Mouse (Mus musculus) A20 (cell line): ENCODE measurements at regions not wholly inside any gene's neighbourhood (a gene's known extent, or its start where the extent isn't known, plus 50 kb on each side); places are given as distances from the start of the nearest gene placed in this dataset.
A peak's percentile ranks its signal among the peaks of the same experiment; 100 is the strongest.

ENCODE experiments used
- DNase-seq: peaks from one replicate; pipeline ENCODE4 v3.0.0-alpha.2; 2011; ENCODE audit warnings: low read depth, low spot score

DNA sequence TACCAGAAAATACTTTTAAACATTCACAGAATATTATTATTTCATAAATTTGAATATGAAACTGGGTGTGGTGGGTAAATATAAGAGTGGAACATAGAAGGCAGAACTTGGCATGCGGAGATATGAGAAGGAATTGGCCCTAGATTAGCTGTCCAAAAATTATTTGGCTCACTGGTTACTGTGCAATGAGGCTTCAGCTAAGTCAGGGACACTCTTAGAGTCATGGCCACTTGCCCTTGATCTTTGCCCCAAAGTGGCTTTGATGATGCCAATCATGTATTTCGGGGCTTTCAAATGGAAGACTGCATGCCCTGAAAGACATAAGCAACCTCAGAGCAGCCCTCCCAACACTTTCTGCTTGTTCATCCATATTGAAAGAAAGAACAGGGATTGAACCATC, 76.9 kb downstream of the Pxdc1 start:
- no peak for DNase-seq

DNA sequence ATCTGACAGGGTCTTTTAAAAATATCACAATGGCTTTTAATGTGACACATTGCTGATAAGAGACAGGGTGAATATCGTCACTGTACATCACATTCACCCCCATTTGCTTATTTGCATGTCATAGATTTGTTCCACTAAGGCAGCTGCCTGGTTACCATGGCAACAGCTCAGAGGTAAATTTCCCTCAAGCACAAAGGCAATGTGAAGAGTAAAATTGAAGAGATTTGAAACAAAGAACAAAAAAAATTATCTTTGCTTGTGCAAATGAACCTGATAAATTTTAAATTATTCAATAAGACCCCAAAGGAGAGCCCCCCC, 77.3 kb downstream of the Pxdc1 start:
- DNase-seq, result peak; percentile 22

DNA sequence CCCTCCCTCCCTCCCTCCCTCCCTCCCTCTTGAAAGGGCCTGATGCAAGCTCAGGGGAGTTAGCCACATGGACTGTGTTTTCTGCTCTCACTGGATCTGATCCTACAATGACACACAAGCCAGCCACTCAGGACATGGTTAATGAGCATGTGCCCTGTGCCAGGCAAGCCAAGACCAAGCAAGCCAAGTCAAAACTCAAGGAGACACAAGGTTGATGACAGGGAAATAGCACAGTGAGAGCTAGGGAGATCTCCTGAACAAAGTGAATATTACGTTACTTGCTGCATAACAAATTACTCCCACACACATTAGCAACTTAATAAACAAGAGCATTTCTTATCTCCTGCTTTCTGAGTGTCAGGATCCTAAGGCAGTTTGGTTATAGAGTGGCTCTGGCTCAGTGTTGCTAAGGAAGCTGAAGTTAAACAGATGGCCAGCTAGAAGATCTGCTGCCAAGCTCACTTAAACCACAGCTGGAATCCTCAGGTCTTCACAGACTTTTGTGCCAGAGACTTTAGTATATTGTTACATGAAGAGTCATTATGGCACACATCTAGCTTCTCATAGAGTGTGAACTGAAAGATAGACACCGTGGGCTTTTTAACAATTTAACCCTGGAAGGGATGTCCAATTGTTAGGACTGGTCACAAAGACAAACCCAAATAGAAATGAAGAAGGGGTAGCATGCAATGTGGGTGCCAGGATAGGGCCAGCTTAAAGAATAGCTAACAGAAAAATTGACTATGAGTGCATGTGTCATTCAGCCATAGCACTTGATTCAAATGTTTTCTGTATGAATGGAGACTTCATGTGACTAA, 77.9 kb downstream of the Pxdc1 start:
- DNase-seq, result no peak

DNA sequence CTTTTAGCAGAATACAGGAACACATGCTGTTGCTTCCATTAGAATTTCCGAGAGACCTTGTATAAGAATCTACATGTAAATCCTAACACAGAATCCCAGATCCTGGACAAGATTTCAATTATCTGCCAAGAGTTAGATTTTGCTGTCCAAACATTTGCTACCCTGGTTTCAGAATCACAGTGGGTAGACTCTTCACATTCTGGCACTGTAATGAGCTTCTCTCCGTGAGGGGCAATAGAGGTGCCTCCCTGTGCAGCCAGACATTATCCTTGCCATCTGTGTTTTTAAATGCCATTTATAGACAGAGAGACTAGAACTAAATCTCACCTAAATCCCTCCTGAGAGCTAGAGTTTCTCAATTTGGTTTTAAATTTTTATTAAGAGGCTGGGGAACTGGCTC, 84.0 kb downstream of the Pxdc1 start:
- DNase-seq, result no peak

DNA sequence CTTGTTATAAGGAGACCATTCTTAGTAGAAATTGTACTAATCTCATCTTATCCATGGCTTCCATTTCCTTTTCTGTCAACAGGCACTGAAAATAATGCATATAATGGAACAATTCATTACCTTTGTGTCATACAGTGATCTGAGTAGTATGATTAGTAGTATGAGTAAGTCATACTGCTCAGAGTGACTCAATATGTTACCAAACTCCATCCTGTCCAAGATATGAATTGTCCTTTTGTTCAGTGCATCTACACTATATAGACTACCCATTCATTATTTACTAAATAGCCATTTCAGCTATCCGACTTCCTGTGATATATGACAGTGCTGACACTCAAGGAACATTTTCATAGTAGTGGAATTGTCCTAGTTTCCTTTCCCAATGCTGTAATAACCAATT, 86.6 kb downstream of the Pxdc1 start:
- no peak for DNase-seq

DNA sequence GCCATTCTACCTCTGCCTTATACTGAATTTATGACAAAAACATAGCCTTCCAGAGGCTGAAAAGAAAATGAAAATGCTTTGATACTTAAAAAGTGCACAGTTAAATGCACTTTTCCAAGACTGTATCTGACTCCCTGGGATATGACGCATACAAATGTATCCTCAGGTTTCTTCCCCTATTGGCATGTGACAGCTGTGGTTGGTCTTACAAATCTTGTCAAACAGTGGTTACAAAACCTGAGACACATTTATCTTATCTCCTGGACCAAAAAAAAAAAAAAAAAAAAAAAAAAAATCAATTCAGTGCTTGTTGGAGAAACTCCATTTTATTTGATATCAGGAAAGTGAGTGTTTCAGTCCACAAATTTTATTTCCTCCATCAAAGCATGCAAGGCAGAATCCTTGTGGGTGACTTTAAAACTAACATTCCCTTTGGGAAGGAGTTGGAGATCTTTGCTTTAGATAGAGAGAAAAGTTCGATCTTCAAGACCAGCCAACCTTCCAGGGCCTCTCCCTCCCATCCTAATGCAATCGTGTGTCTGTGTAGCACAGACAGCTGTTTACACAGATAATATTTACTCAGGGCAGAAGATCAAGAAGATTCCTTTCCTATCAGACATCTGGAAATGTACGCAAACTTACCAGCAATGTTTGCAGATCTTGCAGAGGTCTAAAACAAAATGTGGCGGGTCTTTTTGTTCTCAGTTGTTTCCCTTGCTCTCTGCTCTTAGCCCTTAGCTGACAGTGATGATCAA, 103.0 kb downstream of the Pxdc1 start:
- DNase-seq, result no peak

DNA sequence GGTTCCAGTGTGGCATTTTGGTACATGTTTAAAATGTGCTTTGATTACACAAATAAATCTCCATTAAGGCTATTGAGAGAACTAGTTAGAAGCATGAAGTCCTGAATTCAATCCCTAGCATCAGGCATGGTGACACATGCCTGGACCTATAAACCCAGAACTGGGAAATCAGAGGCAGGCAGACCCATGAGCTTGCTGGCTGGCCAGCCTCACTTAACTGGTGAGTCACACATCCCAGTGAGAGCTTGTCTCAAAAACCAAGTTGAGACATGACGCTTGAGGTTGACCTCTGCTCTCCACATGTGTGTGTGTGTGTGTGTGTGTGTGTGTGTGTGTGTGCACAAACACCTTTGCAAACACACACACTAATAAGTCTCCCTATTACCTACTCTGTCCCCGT, 112.6 kb downstream of the Pxdc1 start:
- no peak for DNase-seq

DNA sequence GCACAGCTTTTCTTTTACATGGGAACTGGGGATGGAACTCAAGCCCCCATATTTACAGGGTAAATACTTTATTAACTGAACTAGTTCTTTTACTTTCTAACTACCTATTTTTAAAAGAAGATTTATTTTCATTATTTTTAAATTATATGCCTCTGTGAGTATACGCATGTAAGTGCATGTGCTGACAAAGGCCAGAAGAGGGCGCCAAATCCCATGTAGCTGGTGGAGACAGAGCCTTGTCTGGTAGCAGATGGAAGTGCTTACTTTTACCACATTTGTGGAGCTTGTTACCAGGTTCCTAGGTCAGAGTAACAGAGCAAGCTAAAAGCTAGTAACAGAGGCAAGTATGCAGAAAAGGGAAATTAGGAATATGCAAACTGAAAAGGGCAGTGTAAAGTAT, 119.4 kb downstream of the Pxdc1 start:
- peak; percentile 42 for DNase-seq

DNA sequence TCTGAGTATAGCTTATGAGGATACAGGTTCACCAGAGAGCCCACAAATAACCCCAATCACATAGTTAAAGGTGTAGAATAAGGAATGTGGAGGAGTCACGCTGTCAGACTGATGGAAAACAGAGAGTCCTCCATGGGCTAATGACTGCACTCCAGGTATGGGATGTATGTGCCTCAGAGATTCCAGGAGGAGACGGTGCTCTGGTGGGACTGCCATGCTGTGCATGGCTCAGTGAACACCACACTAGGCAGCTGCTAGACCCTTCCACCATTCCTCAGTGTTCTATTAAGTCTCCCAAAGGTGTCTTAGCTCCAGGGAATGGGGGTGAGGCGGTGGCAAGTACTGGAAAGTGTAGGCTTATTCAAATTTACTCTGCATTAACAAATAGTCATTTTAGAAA, 142.0 kb downstream of the Pxdc1 start:
- DNase-seq, result no peak

DNA sequence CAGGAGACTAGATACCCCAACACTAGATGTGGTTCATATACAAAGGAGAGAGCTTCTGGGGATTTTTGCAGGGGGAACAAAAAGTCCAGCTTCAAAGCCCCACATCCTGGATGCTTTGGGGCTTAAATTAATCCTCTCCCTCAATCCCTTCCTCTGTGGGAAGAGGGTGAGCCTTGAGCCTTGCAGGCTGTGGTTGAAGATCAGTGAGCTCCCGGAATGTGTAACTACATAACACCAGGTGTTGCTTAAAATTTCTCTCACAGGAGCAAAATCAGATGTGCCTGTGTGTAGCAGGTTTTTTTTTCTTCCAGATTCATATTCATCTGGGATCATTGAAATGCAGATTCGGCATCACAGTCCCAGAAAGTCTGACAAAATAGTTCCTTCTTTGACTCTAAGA, 146.1 kb downstream of the Pxdc1 start:
- no peak for DNase-seq

DNA sequence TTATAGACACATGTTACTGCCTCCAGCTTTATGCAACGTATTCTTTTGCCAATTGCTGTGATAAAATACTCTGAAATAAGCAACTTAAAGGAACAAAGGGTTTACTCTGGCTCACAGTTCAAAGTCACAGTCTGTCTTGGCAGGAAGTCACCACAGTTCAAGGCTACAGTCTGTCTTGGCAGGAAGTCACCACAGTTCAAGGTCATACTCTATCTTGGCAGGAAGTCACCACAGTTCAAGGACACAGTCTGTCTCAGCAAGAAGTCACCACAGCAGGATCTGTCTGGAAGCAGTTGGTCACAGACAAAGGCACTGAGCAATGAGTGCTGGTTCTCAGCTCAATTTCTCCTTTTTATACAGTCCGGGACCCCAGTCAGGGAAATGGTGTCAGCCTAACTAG, 147.4 kb downstream of the Pxdc1 start:
- DNase-seq, result no peak

DNA sequence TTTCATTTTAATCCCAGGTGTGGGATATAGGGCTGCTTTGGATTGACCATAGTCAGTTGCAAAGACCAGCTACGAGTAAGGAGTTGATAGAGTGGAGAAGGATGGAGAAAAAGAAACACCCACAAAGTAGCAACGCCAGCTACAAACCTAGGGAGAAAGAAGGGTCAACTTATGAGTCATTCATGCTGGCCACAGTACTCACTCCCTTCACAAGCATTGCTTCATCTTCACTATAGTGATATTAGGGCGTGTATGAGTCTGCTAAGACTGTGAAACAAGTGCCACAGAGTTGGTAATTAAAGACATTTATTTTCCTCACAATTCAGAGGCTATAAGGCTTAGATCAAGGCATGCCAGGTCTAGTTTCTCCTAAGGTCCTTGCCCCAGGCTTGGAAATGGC, 148.4 kb downstream of the Pxdc1 start:
- no peak for DNase-seq

DNA sequence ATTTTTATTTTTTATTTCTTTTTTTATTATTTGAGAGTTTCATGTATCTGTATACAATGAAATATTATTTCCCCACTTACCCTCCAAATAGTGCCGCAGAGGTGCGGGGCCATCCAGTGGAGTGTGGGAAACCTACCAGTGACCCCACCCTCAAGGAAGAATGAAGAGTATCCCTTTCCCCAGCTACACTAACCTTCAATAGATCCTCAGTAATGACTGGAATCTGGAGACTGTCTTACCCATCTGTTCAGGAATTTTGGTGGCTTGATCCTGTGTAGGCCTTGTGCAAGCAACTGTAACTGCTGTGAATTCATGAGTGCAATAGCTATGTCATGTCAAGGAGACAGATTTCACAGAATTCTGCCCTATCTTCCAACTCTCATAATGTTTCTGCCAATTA, 153.9 kb upstream of the Slc22a23 start:
- no peak for DNase-seq

DNA sequence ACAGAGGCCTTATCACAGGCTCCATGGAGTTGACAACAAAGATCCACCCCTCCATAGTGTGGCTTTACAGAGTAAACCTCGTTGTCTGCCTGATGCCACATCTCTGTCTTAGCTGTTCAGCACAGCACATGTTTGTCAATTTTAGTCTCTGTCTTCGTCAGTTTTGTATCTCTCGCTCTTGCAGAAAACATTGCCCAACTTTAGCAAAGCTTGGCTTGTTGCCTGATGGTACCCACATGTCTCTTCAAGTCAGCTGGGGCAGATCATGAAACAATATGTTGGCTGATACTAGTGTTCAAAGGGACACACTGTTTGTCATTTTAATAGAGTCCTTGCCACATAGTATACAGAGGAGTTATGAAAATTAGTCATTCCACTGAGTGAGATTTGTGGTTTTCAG, 152.7 kb upstream of the Slc22a23 start:
- DNase-seq, result no peak

DNA sequence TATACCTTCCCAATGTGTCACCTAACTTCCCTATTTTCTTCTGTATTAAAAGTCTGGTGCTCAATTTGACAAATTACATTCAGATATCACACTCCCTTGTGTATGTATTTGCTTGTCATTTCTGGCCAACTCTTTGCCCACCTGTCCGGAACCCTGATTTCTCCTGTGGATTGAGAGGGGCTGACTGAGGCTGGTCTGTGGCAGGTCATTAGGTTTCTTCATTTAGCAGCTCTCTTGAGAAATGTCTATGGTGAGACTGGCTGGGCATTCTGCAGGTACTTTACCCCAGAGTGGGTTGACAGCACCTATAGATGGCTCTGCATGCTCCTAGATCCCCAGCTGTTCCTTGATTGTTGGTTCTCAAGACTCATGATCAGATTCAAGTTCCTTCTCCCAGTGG, 139.8 kb upstream of the Slc22a23 start:
- no peak for DNase-seq

DNA sequence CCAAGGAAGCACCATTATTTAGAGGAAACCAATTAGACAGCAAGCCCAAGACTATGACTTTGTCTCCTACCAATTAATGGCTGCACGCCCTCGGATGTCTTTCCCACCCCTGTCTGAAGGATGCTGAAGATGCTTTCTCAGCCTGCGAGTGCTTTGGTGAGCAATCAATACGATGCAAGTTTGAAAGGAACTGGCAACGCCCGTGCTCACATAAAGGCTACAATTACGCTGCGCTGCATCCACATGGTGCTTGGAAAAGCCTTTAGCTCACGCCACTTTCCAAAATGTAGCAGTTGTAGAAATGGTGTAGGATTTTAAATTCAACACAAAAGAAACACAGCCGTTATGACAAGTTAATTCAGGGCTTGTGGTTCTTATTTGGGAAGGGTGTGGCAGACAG, 136.5 kb upstream of the Slc22a23 start:
- DNase-seq, result no peak

DNA sequence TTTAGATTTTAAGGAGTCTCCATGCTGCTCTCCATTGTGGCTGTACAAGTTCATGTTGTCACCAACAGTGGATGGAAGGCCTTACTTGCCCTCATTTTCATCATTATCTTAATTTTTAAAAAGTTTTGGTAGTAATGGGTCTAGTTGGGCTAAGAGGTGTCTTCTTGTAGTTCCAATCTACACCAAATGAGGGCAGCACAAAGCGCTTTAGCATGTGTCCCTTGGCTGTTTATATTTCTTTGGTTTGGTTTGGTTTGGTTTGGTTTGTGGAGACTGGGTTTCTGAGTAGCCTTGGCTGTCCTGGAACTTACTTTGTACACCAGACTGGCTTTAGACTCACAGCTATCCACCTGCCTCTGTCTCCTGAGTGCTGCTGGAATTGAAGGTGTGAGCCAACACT, 125.4 kb upstream of the Slc22a23 start:
- peak; percentile 24 for DNase-seq

DNA sequence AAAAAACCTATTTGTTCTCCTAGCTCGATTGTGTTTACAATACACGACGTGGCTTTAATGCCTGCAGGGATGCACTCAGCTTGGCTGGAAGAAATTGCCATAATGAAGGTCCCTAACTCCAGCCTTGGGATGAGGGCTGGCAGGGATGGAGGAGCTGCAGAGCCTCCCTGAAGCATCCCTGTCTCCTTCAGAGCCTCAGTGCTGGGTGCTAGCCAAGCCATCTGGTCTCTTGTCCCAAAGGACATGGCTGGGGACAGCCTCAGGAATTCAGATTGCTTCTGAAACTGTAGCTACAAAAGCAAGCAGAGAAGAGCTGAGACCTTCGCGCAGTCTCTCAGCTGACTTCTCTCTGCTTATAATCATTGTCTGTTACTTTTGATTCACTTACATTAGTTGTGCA, 124.6 kb upstream of the Slc22a23 start:
- DNase-seq, result no peak

DNA sequence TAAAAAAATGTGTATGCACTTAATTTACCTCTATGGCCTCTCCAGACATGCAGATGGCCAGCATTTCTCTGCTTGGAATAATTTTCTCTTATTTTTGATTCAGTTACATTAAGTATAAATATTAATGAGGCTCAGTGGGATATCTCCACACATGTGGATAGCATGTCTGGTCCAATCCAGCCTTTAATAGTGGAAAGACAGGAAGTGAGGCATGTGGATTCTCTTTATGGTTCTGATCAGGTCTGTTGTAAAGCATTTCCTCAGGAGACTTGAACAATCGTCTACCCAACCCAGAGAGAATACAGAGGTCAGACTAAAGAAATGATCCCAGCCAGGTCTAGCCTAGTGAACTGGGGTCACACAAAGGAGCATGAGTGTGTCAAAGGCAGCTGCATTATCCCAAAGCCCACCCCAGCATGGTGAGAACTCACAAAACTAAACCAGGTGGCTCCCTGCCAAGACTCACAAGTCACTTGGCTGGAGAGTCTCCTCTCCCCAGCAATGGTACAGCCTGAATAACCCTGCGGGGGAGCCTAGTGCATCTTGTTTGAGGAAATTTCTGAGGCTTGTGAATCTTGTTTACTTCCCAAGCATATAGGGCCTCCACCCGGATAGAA, 123.3 kb upstream of the Slc22a23 start:
- DNase-seq, result no peak

DNA sequence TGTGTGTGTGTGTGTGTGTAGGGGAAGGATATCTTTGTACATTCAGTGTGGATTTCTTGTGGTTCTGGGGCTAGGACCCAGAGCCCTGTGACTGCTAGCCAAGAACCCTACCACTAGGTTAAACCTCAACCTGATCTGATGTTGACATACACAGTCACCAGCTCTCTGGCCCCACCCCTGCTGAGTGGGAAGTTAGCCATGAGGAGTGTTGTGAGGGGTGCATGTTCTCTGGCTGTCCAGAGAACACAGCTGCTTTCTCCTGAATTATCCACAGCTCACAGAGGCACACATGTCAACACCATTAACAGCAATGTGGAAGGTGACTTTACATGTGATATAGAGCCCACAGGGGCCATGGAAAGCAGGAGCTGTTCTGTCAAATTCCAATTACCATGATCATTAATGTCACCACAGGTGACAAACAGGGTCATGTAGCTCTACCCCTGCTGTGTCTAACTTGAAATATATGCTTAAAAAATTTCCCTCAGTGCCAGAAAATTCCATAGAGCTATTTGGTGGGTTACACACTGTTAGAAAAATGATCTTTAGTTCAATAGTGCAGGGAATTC, 121.0 kb upstream of the Slc22a23 start:
- no peak for DNase-seq

DNA sequence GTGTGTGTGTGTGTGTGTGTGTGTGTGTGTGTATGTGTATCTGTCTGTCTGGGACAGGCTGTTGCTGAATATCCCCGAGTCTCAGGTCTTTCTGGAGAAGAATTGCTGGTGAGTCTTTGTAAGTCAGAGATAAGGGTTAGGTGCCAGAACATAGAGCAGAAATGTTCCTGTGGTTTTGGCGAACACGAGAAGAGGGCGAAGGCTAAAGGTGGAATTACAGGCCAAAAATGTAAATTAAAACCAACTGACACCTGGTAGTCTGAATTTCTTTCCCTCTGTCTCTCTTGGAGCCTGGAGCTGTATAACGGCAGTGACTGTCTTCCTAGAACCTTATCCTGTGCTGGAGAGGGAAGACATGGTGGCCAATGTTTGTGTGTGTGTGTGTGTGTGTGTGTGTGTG, 120.5 kb upstream of the Slc22a23 start:
- DNase-seq, result no peak

DNA sequence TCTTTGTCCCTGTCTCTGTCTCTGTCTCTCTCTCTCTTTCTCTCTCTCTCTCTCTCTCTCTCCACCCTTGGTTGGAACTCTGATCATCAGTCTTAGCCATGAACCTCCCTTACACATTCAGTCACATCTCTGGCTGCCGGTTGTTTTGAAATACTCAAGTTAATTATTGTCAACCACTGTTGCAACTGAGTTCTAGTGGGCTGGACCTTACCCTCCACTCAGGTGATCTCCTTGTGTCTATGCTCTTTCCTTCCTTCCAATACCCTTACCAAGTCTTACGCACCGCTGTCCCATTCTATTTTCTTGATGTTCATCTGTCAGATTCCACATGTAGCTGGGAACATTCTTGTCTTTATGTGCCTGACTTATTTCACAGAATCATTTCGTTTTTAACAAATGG, 119.2 kb upstream of the Slc22a23 start:
- DNase-seq, result no peak
